Mouse (Mus musculus): ENCODE measurements at regions not wholly inside any gene's neighbourhood (a gene's known extent, or its start where the extent isn't known, plus 50 kb on each side); places are given as distances from the start of the nearest gene placed in this dataset.

DNA sequence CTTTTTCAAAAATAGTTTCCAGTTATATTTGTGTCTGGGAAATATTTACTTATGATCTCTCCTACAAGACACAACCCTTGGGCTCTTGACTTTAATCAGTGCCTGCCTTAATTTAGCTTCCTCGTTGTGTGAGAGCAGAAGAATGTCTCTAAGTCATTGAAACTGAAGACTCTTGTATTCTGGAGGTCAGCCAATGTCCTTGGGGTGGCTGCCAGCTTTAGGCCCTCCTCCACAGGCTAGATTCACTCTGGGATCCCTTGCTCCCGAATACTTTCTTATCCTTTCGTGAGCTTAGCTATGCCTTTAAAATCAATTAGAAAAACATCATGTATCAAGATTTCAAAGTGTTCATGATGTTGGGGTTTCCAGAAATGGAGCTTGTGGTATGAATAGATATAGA, 88.1 kb upstream of the Adgra3 start:
- H3K4me1 ChIP-seq (ENCODE audit: control insufficient read depth, insufficient read depth, low read length) = no peaks in the 10 kb centered on the region
- H3K4me3 ChIP-seq (replicated peaks; ENCODE audit: insufficient read depth, low read depth, low read length) = no peak overlapping the region
- WGBS = 10% methylated on average over 3 of the region's 3 CpGs
- TF ChIP-seq CTCF (IDR thresholded peaks at IDR 0.05; ENCODE audit: borderline replicate concordance, insufficient read depth, low read depth, low read length) (no peak), POLR2A (IDR thresholded peaks at IDR 0.05; ENCODE audit: borderline replicate concordance, insufficient read depth, low read length) (no peak)
- H3K27ac ChIP-seq (ENCODE audit: insufficient read depth, low read length) = no peak overlapping the region
- no peaks in the 10 kb centered on the region for H3K27me3 ChIP-seq (ENCODE audit: control insufficient read depth, insufficient read depth, low read length)
- DNase-seq = peak; percentile 5 to 7

DNA sequence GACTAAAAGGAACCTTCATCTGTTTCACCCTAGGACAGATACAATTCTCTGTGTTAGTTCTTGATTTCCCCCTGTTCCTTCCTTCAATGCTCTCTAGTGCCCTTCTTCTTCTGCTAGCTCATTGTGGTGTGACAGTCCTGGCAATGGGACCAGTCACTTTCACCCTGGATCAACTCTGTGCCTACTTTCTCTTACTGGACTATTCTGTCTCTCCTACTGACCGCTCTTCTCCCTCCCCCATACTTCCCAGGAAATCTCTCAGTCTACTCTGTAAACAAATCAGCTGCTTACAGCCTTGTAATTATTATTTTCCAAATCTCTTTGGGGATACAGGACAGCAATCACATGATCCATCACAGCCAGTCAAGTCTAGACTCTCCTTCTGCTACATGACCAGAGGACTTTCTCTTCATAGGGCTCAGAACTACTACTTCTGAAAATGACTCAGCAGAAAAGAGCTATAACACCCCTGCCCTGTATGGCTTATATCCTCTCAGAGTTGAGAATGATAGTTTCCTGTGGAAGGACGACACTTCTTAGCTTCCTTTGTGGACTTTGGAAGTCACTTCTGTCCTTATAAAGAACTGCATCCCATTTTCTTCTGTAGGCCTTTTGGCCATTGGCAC, 86.8 kb upstream of the Adgra3 start:
- H3K4me1 ChIP-seq (ENCODE audit: control insufficient read depth, insufficient read depth, low read length) = no peaks in the 10 kb centered on the region
- H3K4me3 ChIP-seq (replicated peaks; ENCODE audit: insufficient read depth, low read depth, low read length) = no peak overlapping the region
- H3K27me3 ChIP-seq (ENCODE audit: control insufficient read depth, insufficient read depth, low read length) = no peaks in the 10 kb centered on the region
- no peak for TF ChIP-seq POLR2A (IDR thresholded peaks at IDR 0.05; ENCODE audit: borderline replicate concordance, insufficient read depth, low read length)
- TF ChIP-seq CTCF (IDR thresholded peaks at IDR 0.05; ENCODE audit: borderline replicate concordance, insufficient read depth, low read depth, low read length) = no peak
- 92% methylated on average over 2 of the region's 2 CpGs for WGBS
- DNase-seq = no peak
- H3K27ac ChIP-seq (ENCODE audit: insufficient read depth, low read length) = no peak overlapping the region

DNA sequence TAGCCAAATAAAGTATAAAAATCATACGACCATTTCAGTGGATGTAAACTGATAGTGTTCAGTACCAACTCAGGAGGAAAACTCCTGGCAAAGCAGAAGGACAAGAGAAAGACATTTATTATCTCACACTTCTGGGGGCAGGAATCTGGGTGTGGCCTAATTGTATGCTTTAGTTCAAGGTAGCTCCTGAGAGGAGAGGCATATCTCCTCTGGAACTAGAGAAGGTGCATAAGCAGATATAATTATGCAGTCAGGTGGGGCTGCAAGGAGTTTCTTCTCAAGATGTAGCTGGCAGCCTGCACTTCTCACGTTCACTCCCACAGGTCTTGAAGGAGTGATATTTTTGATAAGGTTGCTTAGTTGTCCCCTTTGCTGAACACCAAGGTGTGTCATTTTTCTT, 71.4 kb upstream of the Adgra3 start:
- Histone ChIP-seq H3K4me3 (replicated peaks; ENCODE audit: insufficient read depth, low read depth, low read length) (no peak overlapping the region), H3K4me1 (ENCODE audit: control insufficient read depth, insufficient read depth, low read length) (no peaks in the 10 kb centered on the region), H3K27me3 (ENCODE audit: control insufficient read depth, insufficient read depth, low read length) (no peaks in the 10 kb centered on the region), H3K27ac (ENCODE audit: insufficient read depth, low read length) (no peak overlapping the region)
- TF ChIP-seq CTCF (IDR thresholded peaks at IDR 0.05; ENCODE audit: borderline replicate concordance, insufficient read depth, low read depth, low read length) = no peak
- no peak for TF ChIP-seq POLR2A (IDR thresholded peaks at IDR 0.05; ENCODE audit: borderline replicate concordance, insufficient read depth, low read length)
- no peak for DNase-seq
- WGBS = 81% methylated on average over 2 of the region's 2 CpGs

DNA sequence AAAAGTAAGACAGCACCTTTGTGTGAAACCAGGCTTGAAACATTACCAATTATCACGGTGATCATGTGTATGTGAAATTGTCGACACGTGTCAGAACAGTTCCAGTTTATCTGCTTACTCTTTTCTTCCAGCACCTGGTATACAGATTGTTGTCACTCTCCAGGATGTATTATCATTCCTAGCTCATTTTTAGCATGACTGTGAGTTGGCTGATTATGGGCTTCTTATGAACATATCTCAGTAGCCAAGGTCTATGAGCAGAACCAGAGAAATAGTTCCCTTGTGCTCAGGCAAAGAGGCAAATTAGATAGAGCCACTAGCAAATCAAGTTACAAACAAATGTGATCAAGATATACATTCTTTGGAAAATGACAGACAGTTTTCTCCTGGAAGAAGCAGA, 70.2 kb upstream of the Adgra3 start:
- Histone ChIP-seq H3K27me3 (ENCODE audit: control insufficient read depth, insufficient read depth, low read length) (no peaks in the 10 kb centered on the region), H3K4me1 (ENCODE audit: control insufficient read depth, insufficient read depth, low read length) (no peaks in the 10 kb centered on the region), H3K27ac (ENCODE audit: insufficient read depth, low read length) (no peak overlapping the region), H3K4me3 (replicated peaks; ENCODE audit: insufficient read depth, low read depth, low read length) (no peak overlapping the region)
- no peak for DNase-seq
- TF ChIP-seq POLR2A (IDR thresholded peaks at IDR 0.05; ENCODE audit: borderline replicate concordance, insufficient read depth, low read length) (no peak), CTCF (IDR thresholded peaks at IDR 0.05; ENCODE audit: borderline replicate concordance, insufficient read depth, low read depth, low read length) (no peak)
- WGBS = 77% methylated on average over 3 of the region's 3 CpGs

DNA sequence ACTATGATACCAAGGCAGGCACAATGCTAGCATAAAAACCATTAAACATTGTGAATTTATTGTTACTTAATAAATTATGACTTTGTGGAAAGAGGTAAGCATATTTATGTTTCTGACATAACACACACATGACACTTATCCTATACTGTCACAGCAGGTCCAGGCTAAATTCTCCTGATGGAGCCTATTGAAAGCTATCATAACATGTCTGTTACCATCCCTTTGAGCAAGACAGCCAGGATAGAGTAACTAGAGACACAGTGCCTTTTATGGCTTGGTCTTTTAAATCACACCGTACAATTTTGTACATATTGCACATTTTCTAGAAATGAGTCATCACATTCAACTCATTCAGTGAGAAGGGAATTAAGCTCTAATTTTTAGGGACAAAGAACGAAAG, 67.8 kb upstream of the Adgra3 start:
- WGBS = 85% methylated on average over 2 of the region's 2 CpGs

DNA sequence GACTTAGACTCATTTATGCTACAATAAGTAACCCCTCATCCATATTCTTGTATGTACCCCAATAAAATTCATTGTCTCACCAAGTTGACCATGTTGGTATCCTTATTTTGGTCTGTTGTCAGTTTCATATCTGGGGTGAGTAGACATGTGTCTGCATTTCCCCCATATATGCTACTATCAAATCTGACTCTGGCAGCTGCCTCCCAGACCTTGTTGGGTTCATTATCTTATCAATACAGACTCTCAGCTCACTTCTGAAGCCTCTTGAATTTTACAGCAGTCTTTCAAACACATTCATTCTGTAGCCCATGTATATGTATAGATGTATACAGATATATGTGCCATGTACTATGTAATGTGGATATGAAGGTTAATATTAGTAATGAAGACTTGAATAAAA, 67.4 kb upstream of the Adgra3 start:
- H3K27ac ChIP-seq (ENCODE audit: insufficient read depth, low read length) = no peak overlapping the region
- no peaks in the 10 kb centered on the region for H3K27me3 ChIP-seq (ENCODE audit: control insufficient read depth, insufficient read depth, low read length)
- no peak for DNase-seq
- no peaks in the 10 kb centered on the region for H3K4me1 ChIP-seq (ENCODE audit: control insufficient read depth, insufficient read depth, low read length)
- no peak overlapping the region for H3K4me3 ChIP-seq (replicated peaks; ENCODE audit: insufficient read depth, low read depth, low read length)
- TF ChIP-seq POLR2A (IDR thresholded peaks at IDR 0.05; ENCODE audit: borderline replicate concordance, insufficient read depth, low read length) (no peak), CTCF (IDR thresholded peaks at IDR 0.05; ENCODE audit: borderline replicate concordance, insufficient read depth, low read depth, low read length) (no peak)

More for the DNA sequence above, 67.8 kb upstream of the Adgra3 start:
- no peak overlapping the region for H3K4me3 ChIP-seq (replicated peaks; ENCODE audit: insufficient read depth, low read depth, low read length)
- H3K27ac ChIP-seq (ENCODE audit: insufficient read depth, low read length) = no peak overlapping the region
- H3K27me3 ChIP-seq (ENCODE audit: control insufficient read depth, insufficient read depth, low read length) = no peaks in the 10 kb centered on the region
- TF ChIP-seq POLR2A (IDR thresholded peaks at IDR 0.05; ENCODE audit: borderline replicate concordance, insufficient read depth, low read length) = no peak
- H3K4me1 ChIP-seq (ENCODE audit: control insufficient read depth, insufficient read depth, low read length) = no peaks in the 10 kb centered on the region
- DNase-seq = no peak

DNA sequence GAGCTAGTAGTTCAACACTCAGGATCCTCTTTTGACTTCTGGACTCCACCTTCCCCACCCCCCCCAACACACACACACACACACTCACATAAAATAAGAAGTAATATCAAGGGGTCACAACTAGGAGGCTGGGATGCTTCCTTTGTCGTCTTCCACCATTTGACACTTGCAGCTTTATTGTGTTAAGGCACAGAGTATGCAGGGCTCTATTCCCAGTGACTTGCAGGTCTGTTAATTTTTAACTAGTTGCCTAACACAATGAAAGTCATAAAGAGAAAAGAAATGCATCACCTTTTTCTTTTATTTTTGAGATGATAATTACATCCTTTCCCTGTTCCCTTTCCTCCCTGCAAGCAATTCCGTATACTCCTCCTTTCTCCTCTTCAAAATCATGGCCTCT, 66.9 kb upstream of the Adgra3 start:
- 87% methylated on average over 2 of the region's 2 CpGs for WGBS

DNA sequence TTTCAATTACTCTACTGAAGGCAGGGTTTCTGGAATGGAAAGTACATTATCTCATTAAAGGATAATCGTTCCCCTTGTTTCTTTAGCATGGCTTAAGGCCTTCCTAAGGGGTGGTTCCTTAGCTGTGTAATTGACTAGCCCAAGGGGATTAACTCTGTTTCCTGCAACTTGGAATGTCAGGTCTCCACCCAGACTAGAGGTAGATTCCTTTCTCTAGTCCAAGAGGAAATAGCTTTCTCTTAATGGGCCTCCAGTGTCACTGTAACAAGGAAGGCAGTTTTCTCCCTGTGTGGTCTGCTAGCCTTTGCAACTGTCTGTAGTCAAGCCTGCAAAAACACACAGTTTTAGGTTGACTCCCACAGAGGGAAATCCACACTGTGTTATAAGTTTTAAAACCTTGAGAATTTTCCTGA, 64.0 kb upstream of the Adgra3 start:
- Histone ChIP-seq H3K4me3 (replicated peaks; ENCODE audit: insufficient read depth, low read depth, low read length) (no peak overlapping the region), H3K27me3 (ENCODE audit: control insufficient read depth, insufficient read depth, low read length) (no peaks in the 10 kb centered on the region), H3K27ac (ENCODE audit: insufficient read depth, low read length) (no peak overlapping the region), H3K4me1 (ENCODE audit: control insufficient read depth, insufficient read depth, low read length) (no peaks in the 10 kb centered on the region)
- DNase-seq = no peak
- 29% methylated on average over 1 of the region's 1 CpGs for WGBS
- TF ChIP-seq CTCF (IDR thresholded peaks at IDR 0.05; ENCODE audit: borderline replicate concordance, insufficient read depth, low read depth, low read length) (no peak), POLR2A (IDR thresholded peaks at IDR 0.05; ENCODE audit: borderline replicate concordance, insufficient read depth, low read length) (no peak)

More for the DNA sequence above, 66.9 kb upstream of the Adgra3 start:
- no peak overlapping the region for H3K4me3 ChIP-seq (replicated peaks; ENCODE audit: insufficient read depth, low read depth, low read length)
- H3K27ac ChIP-seq (ENCODE audit: insufficient read depth, low read length) = no peak overlapping the region
- no peak for DNase-seq
- TF ChIP-seq CTCF (IDR thresholded peaks at IDR 0.05; ENCODE audit: borderline replicate concordance, insufficient read depth, low read depth, low read length) = no peak
- TF ChIP-seq POLR2A (IDR thresholded peaks at IDR 0.05; ENCODE audit: borderline replicate concordance, insufficient read depth, low read length) = no peak
- H3K27me3 ChIP-seq (ENCODE audit: control insufficient read depth, insufficient read depth, low read length) = no peaks in the 10 kb centered on the region
- no peaks in the 10 kb centered on the region for H3K4me1 ChIP-seq (ENCODE audit: control insufficient read depth, insufficient read depth, low read length)
